Mouse (Mus musculus) CH12.LX (cell line): Measurements from ENCODE around the gene Tmem199. TPM values are rescaled to one million over a fixed set of nuclear protein-coding genes. Genes with fewer than 3 reads are reported as not detected.

Source experiments
- DNase-seq: peaks from one replicate; pipeline ENCODE4 v3.0.0-alpha.2; 2013; ENCODE audit errors: extremely low read depth
- H3K27ac ChIP-seq: 2 replicates; pipeline ENCODE4 v1.5.1; 2012; ENCODE audit warnings: low read depth, mild to moderate bottlenecking, control low read depth, moderate library complexity; ENCODE audit not compliant: insufficient read depth
- H3K27me3 ChIP-seq: replicated peaks from 2 replicates; pipeline ENCODE3; 2012; ENCODE audit warnings: inconsistent platforms
- H3K36me3 ChIP-seq, 2 experiments: replicated peaks in 1 of 2; 2 replicates each; pipeline versions ENCODE3 to v1.6.1; 2012; ENCODE audit warnings: inconsistent platforms in 1 of 2, low read length in 1 of 2, mild to moderate bottlenecking in 1 of 2, mixed read lengths in 1 of 2, moderate library complexity in 1 of 2; ENCODE audit not compliant: control insufficient read depth in 1 of 2, insufficient read depth in 1 of 2
- H3K4me1 ChIP-seq, 2 experiments: 2 replicates each; pipeline ENCODE4 v1.6.1; 2012; ENCODE audit warnings: inconsistent platforms in 1 of 2, moderate library complexity in 1 of 2; ENCODE audit not compliant: insufficient read depth in 2 of 2, control insufficient read depth in 1 of 2
- H3K4me2 ChIP-seq: 2 replicates; pipeline ENCODE4 v1.6.1; 2012; ENCODE audit warnings: low read depth, mild to moderate bottlenecking, control low read depth; ENCODE audit not compliant: poor library complexity, insufficient read depth, severe bottlenecking
- H3K4me3 ChIP-seq, 3 experiments: fragments of 150-350 bp in 1 of 3; sonication (generic) in 1 of 3; replicated peaks in 1 of 3; 2 replicates each; pipeline versions ENCODE3 to v1.5.1; 2011 to 2012; ENCODE audit warnings: low read depth in 2 of 3, low read length in 2 of 3, mild to moderate bottlenecking in 2 of 3, moderate library complexity in 2 of 3, control low read depth in 1 of 3, improper control_type of control experiment in 1 of 3, inconsistent platforms in 1 of 3, mixed read lengths in 1 of 3; ENCODE audit not compliant: poor library complexity in 1 of 3
- H3K79me2 ChIP-seq: replicated peaks from 2 replicates; pipeline ENCODE4 v1.6.1; 2012; ENCODE audit warnings: mild to moderate bottlenecking, moderate library complexity; ENCODE audit not compliant: control insufficient read depth, poor library complexity, insufficient read depth, severe bottlenecking; ENCODE audit errors: extremely low read depth
- H3K9ac ChIP-seq: 2 replicates; pipeline ENCODE4 v1.6.1; 2012; ENCODE audit warnings: low read depth, mild to moderate bottlenecking, control low read depth, moderate library complexity; ENCODE audit not compliant: insufficient read depth
- H3K9me3 ChIP-seq: replicated peaks from 2 replicates; pipeline ENCODE3; 2012; ENCODE audit warnings: low read length, inconsistent platforms, mixed read lengths
- BHLHE40 ChIP-seq: IDR thresholded peaks from 2 replicates; pipeline ENCODE4 v1.6.1; 2011; ENCODE audit warnings: mild to moderate bottlenecking, low read depth, low read length, improper control_type of control experiment
- CHD1 ChIP-seq: IDR thresholded peaks from 2 replicates; pipeline ENCODE4 v1.6.1; 2012; ENCODE audit warnings: low read depth, low read length, improper control_type of control experiment, inconsistent platforms
- CHD2 ChIP-seq: IDR thresholded peaks from 2 replicates; pipeline ENCODE4 v1.6.1; 2011; ENCODE audit warnings: low read length, improper control_type of control experiment
- E2F4 ChIP-seq: IDR thresholded peaks from 2 replicates; pipeline ENCODE4 v1.6.1; 2011; ENCODE audit warnings: low read depth, low read length, improper control_type of control experiment; ENCODE audit not compliant: insufficient replicate concordance
- ELF1 ChIP-seq: IDR thresholded peaks from 2 replicates; pipeline ENCODE4 v1.6.1; 2014; ENCODE audit warnings: low read depth, mild to moderate bottlenecking, inconsistent platforms, low read length, improper control_type of control experiment
- EP300 ChIP-seq: IDR thresholded peaks from 2 replicates; pipeline ENCODE4 v1.6.1; 2011; ENCODE audit warnings: low read length, improper control_type of control experiment
- GABPA ChIP-seq: IDR thresholded peaks from 2 replicates; pipeline ENCODE4 v1.6.1; 2012; ENCODE audit warnings: low read depth, low read length, improper control_type of control experiment, inconsistent platforms; ENCODE audit not compliant: insufficient replicate concordance
- JUN ChIP-seq: IDR thresholded peaks from 2 replicates; pipeline ENCODE4 v1.6.1; 2011; ENCODE audit warnings: low read depth, mild to moderate bottlenecking, low read length, improper control_type of control experiment, moderate library complexity; ENCODE audit not compliant: insufficient read depth
- KAT2A ChIP-seq: IDR thresholded peaks from 2 replicates; pipeline ENCODE4 v1.6.1; 2012; ENCODE audit warnings: low read length, improper control_type of control experiment, inconsistent platforms; ENCODE audit not compliant: insufficient replicate concordance
- MAFK ChIP-seq: IDR thresholded peaks from 2 replicates; pipeline ENCODE4 v1.6.1; 2011; ENCODE audit warnings: low read length, improper control_type of control experiment; ENCODE audit not compliant: insufficient replicate concordance
- MAX ChIP-seq: IDR thresholded peaks from 2 replicates; pipeline ENCODE4 v1.6.1; 2011; ENCODE audit warnings: low read length, improper control_type of control experiment
- MAZ ChIP-seq: IDR thresholded peaks from 2 replicates; pipeline ENCODE4 v1.6.1; 2012; ENCODE audit warnings: low read depth, mild to moderate bottlenecking, inconsistent platforms, low read length, improper control_type of control experiment, moderate library complexity
- MEF2A ChIP-seq: IDR thresholded peaks from 2 replicates; pipeline ENCODE4 v1.6.1; 2014; ENCODE audit warnings: low read depth, mild to moderate bottlenecking, inconsistent platforms, low read length, improper control_type of control experiment, borderline replicate concordance
- MYC ChIP-seq: IDR thresholded peaks from 2 replicates; pipeline ENCODE4 v1.6.1; 2011; ENCODE audit warnings: low read depth, mild to moderate bottlenecking, improper control_type of control experiment, low read length
- NELFE ChIP-seq: IDR thresholded peaks from 2 replicates; pipeline ENCODE4 v1.6.1; 2011; ENCODE audit warnings: low read depth, low read length, improper control_type of control experiment
- NRF1 ChIP-seq: IDR thresholded peaks from 2 replicates; pipeline ENCODE4 v1.6.1; 2014; ENCODE audit warnings: low read depth, mild to moderate bottlenecking, inconsistent platforms, low read length, improper control_type of control experiment, moderate library complexity
- POLR2A ChIP-seq: IDR thresholded peaks from 2 replicates; pipeline ENCODE4 v1.6.1; 2011; ENCODE audit warnings: low read depth, mild to moderate bottlenecking, improper control_type of control experiment, low read length
- POLR2AphosphoS2 ChIP-seq: IDR thresholded peaks from 2 replicates; pipeline ENCODE4 v1.6.1; 2011; ENCODE audit warnings: low read depth, low read length, improper control_type of control experiment
- RAD21 ChIP-seq: IDR thresholded peaks from 2 replicates; pipeline ENCODE4 v1.6.1; 2011; ENCODE audit warnings: low read depth, mild to moderate bottlenecking, low read length, improper control_type of control experiment, moderate library complexity
- RCOR1 ChIP-seq: conservative IDR thresholded peaks from 2 replicates; pipeline ENCODE4 v1.6.1; 2012; ENCODE audit warnings: low read depth, mild to moderate bottlenecking, inconsistent platforms, low read length, improper control_type of control experiment
- SIN3A ChIP-seq: IDR thresholded peaks from 2 replicates; pipeline ENCODE4 v1.6.1; 2012; ENCODE audit warnings: low read length, improper control_type of control experiment, inconsistent platforms
- TBP ChIP-seq: conservative IDR thresholded peaks from 2 replicates; pipeline ENCODE4 v1.6.1; 2011; ENCODE audit warnings: low read depth, low read length, improper control_type of control experiment
- TCF12 ChIP-seq: IDR thresholded peaks from 2 replicates; pipeline ENCODE4 v1.6.1; 2014; ENCODE audit warnings: low read depth, mild to moderate bottlenecking, inconsistent platforms, low read length, improper control_type of control experiment
- UBTF ChIP-seq: IDR thresholded peaks from 2 replicates; pipeline ENCODE4 v1.6.1; 2012; ENCODE audit warnings: low read depth, mild to moderate bottlenecking, inconsistent platforms, low read length, improper control_type of control experiment, moderate library complexity
- USF1 ChIP-seq: IDR thresholded peaks from 2 replicates; pipeline ENCODE4 v1.6.1; 2014; ENCODE audit warnings: low read depth, mild to moderate bottlenecking, inconsistent platforms, low read length, improper control_type of control experiment
- USF2 ChIP-seq: conservative IDR thresholded peaks from 2 replicates; pipeline ENCODE4 v1.6.1; 2011; ENCODE audit warnings: low read depth, low read length, improper control_type of control experiment
- ZKSCAN1 ChIP-seq: IDR thresholded peaks from 2 replicates; pipeline ENCODE4 v1.6.1; 2012; ENCODE audit warnings: low read depth, inconsistent platforms, low read length, improper control_type of control experiment, borderline replicate concordance
- ZMIZ1 ChIP-seq: IDR thresholded peaks from 2 replicates; pipeline ENCODE4 v1.6.1; 2012; ENCODE audit warnings: low read depth, mild to moderate bottlenecking, inconsistent platforms, low read length, improper control_type of control experiment
- ZNF384 ChIP-seq: IDR thresholded peaks from 2 replicates; pipeline ENCODE4 v1.6.1; 2012; ENCODE audit warnings: low read depth, low read length, improper control_type of control experiment, inconsistent platforms
- dilution Hi-C: fragments of 300-500 bp; cut with MboI; formaldehyde crosslinking; loops from 2 replicates; pipeline ENCODE4 v1.14.3; 2020; ENCODE audit warnings: low sequenced_read_pairs; ENCODE audit not compliant: extremely low pct_unique_long_range_greater_than_20kb, extremely low pct_ligation_motif_present
- in situ Hi-C: fragments of 300-500 bp; cut with MboI; formaldehyde crosslinking; loops from 3 replicates; pipeline ENCODE4 v1.14.3; 2019; ENCODE audit warnings: low sequenced_read_pairs, low pct_ligation_motif_present, low pct_unique_long_range_greater_than_20kb, mixed read lengths
- polyA plus RNA-seq: library from polyadenylated mRNA; unstranded; fragments of >175 nt; gene quantifications from 2 replicates; pipeline ENCODE4 v1.2.1, GENCODE M21; 2012; ENCODE audit warnings: low read depth; ENCODE audit not compliant: insufficient read length
- total RNA-seq, 2 experiments: library from RNA; depleted of rRNA; stranded (reverse); fragments of 300-350 nt in 1 of 2; fragments of >200 nt in 1 of 2; gene quantifications; 2 replicates each; pipeline ENCODE4 v1.2.3; 2012 to 2014

The Tmem199 gene
- total and polyA plus RNA-seq, 3 experiments, result 67.3 to 109 (median 80.4) TPM

DNA sequence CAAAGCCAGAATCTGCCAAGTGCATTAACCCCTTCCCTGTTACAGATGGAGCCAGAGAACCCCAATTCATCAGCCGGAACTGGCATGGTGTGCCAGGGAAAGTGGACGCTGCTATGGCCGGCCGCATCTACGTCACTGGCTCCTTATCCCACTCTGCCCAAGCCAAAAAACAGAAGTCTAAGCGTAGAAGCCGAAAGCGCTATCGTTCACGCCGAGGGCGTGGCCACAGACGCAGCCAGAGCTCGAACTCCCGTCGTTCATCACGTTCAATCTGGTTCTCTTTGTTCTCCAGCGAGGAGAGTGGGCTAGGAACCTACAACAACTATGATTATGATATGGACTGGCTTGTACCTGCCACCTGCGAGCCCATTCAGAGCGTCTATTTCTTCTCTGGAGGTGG, 10.4 kb downstream of the Tmem199 start:
- Histone ChIP-seq H3K27ac (no peak overlapping the region), H3K4me2 (no peak overlapping the region), H3K4me3 (no peak overlapping the region), H3K9ac (no peak overlapping the region), H3K4me1 (peaks cover 5 to 12% of the 10 kb centered on the region in 2 experiments; a peak in 3 of 4 replicates), H3K27me3 (peaks cover 22% of the 10 kb centered on the region)
- dilution Hi-C loops (no loop called here), in situ Hi-C loops (no loop called here)
- no peak for DNase-seq
- TF ChIP-seq ZNF384, result no peak
- TF ChIP-seq CHD1, result no peak
- no peak for TF ChIP-seq GABPA
- no peak for TF ChIP-seq MEF2A
- no peak for TF ChIP-seq JUN
- TF ChIP-seq SIN3A, result no peak
- no peak for TF ChIP-seq MYC
- TF ChIP-seq RAD21, result no peak
- TF ChIP-seq MAZ, result no peak
- no peak for TF ChIP-seq E2F4
- no peak for TF ChIP-seq ZKSCAN1
- TF ChIP-seq USF2, result no peak
- no peak for TF ChIP-seq RCOR1
- TF ChIP-seq TCF12, result no peak
- TF ChIP-seq ZMIZ1, result no peak
- TF ChIP-seq KAT2A, result no peak
- TF ChIP-seq EP300, result no peak
- TF ChIP-seq NRF1, result no peak
- no peak for TF ChIP-seq UBTF
- TF ChIP-seq POLR2A, result no peak
- TF ChIP-seq, all 38 proteins: peak for 0
- Histone ChIP-seq H3K79me2 (no peaks in the 10 kb centered on the region), H3K36me3 (peaks cover 10 to 37% of the 10 kb centered on the region in 2 experiments), H3K9me3 (no peaks in the 10 kb centered on the region)

GRCm38 (mm10) chr11:78500623-78501202, 11.3 kb downstream of the Tmem199 start:
- H3K4me3 ChIP-seq, result no peak overlapping the region
- H3K9me3 ChIP-seq, result no peaks in the 10 kb centered on the region
- peaks cover 30% of the 10 kb centered on the region for H3K27me3 ChIP-seq
- no peak for TF ChIP-seq JUN
- no peak for TF ChIP-seq MEF2A
- no peak for TF ChIP-seq KAT2A
- TF ChIP-seq NRF1, result no peak
- no peak for TF ChIP-seq EP300
- TF ChIP-seq UBTF, result no peak
- no peak for TF ChIP-seq MAFK
- no peak for TF ChIP-seq CHD1
- TF ChIP-seq SIN3A, result no peak
- no peak for TF ChIP-seq USF1
- no peak for TF ChIP-seq USF2
- TF ChIP-seq NELFE, result no peak
- no peak for TF ChIP-seq ZKSCAN1
- TF ChIP-seq CHD2, result no peak
- TF ChIP-seq RAD21, result no peak
- TF ChIP-seq POLR2AphosphoS2, result no peak
- no peak for TF ChIP-seq TBP
- TF ChIP-seq BHLHE40, result no peak
- TF ChIP-seq ELF1, result no peak
- TF ChIP-seq MAX, result no peak
- no peak overlapping the region for H3K27ac ChIP-seq
- peaks cover 4 to 29% of the 10 kb centered on the region in 2 experiments for H3K36me3 ChIP-seq
- H3K79me2 ChIP-seq, result no peaks in the 10 kb centered on the region
- in situ Hi-C loops, result no loop called here
- H3K4me1 ChIP-seq, result peaks cover 5 to 12% of the 10 kb centered on the region in 2 experiments
- dilution Hi-C loops, result no loop called here
- no peak for DNase-seq
- no peak overlapping the region for H3K4me2 ChIP-seq
- no peak overlapping the region for H3K9ac ChIP-seq
